Mouse (Mus musculus) hindbrain, embryonic 16.5 days (tissue): ENCODE measurements at regions not wholly inside any gene's neighbourhood (a gene's known extent, or its start where the extent isn't known, plus 50 kb on each side); places are given as distances from the start of the nearest gene placed in this dataset.
A peak's percentile ranks its signal among the peaks of the same experiment; 100 is the strongest.

Experiments used
- ATAC-seq: fragments of 200-750 bp; cut with Nextera tagmentation; 2 replicates; pipeline ENCODE4 v1.8.0; 2017; ENCODE audit warnings: moderate TSS enrichment, moderate library complexity
- H3K27ac ChIP-seq: fragments of 300-500 bp; sonication (generic); 2 replicates; pipeline ENCODE4 v1.5.1; 2014; ENCODE audit warnings: low read depth, mild to moderate bottlenecking, control low read depth, low read length, moderate library complexity
- H3K27me3 ChIP-seq: fragments of 300-500 bp; sonication (generic); replicated peaks from 2 replicates; pipeline ENCODE4 v1.6.1; 2014; ENCODE audit warnings: low read length; ENCODE audit not compliant: control insufficient read depth, insufficient read depth
- H3K36me3 ChIP-seq: fragments of 300-500 bp; sonication (generic); 2 replicates; pipeline ENCODE4 v1.6.1; 2014; ENCODE audit warnings: mild to moderate bottlenecking, low read length, moderate library complexity, mixed read lengths; ENCODE audit not compliant: control insufficient read depth, insufficient read depth
- H3K4me1 ChIP-seq: fragments of 300-500 bp; sonication (generic); 2 replicates; pipeline ENCODE4 v1.6.1; 2014; ENCODE audit warnings: low read depth, low read length; ENCODE audit not compliant: control insufficient read depth, insufficient read depth
- H3K4me2 ChIP-seq: fragments of 300-500 bp; sonication (generic); 2 replicates; pipeline ENCODE4 v1.6.1; 2014; ENCODE audit warnings: mild to moderate bottlenecking, low read length, control low read depth, moderate library complexity
- H3K4me3 ChIP-seq: fragments of 300-500 bp; sonication (generic); 2 replicates; pipeline ENCODE4 v1.5.1; 2014; ENCODE audit warnings: mild to moderate bottlenecking, low read length, control low read depth, moderate library complexity
- H3K9ac ChIP-seq: fragments of 300-500 bp; sonication (generic); 2 replicates; pipeline ENCODE4 v1.6.1; 2014; ENCODE audit warnings: low read depth, mild to moderate bottlenecking, control low read depth, low read length, moderate library complexity
- H3K9me3 ChIP-seq: fragments of 300-500 bp; sonication (generic); 2 replicates; pipeline ENCODE4 v1.6.1; 2014; ENCODE audit warnings: mild to moderate bottlenecking, low read length, moderate library complexity; ENCODE audit not compliant: control insufficient read depth
- WGBS: fragments of 180-500 bp; shearing (Covaris S2); extraction: QIAGEN DNeasy Blood & Tissue Kit; methylation state at CpG from one replicate; pipeline ENCODE4 v1.1.7; 2014; 5-methylcytosine and 5-hydroxymethylcytosine counted together

- Histone ChIP-seq H3K4me1 (no peaks in the 10 kb centered on the region), H3K9ac (no peak overlapping the region), H3K4me2 (no peak overlapping the region), H3K9me3 (no peaks in the 10 kb centered on the region), H3K36me3 (no peaks in the 10 kb centered on the region), H3K4me3 (no peak overlapping the region), H3K27ac (no peak overlapping the region), H3K27me3 (no peaks in the 10 kb centered on the region)
- no peak for ATAC-seq
- 77% methylated on average over 4 of the region's 4 CpGs for WGBS
Observed at GRCm38 (mm10) chr1:193715328-193715727, 345.2 kb upstream of the Camk1g start.

GRCm38 (mm10) chr1:193714631-193715030 lies 344.5 kb upstream of the Camk1g start:
- Histone ChIP-seq H3K27me3 (no peaks in the 10 kb centered on the region), H3K36me3 (no peaks in the 10 kb centered on the region), H3K9me3 (no peaks in the 10 kb centered on the region), H3K4me1 (no peaks in the 10 kb centered on the region), H3K4me3 (no peak overlapping the region), H3K27ac (no peak overlapping the region), H3K4me2 (no peak overlapping the region), H3K9ac (no peak overlapping the region)
- WGBS, result 81% methylated on average over 2 of the region's 2 CpGs
- ATAC-seq, result no peak

- Histone ChIP-seq H3K36me3 (no peaks in the 10 kb centered on the region), H3K4me2 (no peak overlapping the region), H3K4me1 (peaks cover 6% of the 10 kb centered on the region), H3K4me3 (no peak overlapping the region), H3K27me3 (no peaks in the 10 kb centered on the region), H3K9ac (no peak overlapping the region), H3K9me3 (no peaks in the 10 kb centered on the region), H3K27ac (no peak overlapping the region)
- no peak for ATAC-seq
- WGBS, result 42% methylated on average over 2 of the region's 2 CpGs
Observed at GRCm38 (mm10) chr1:193705205-193705604, 335.1 kb upstream of the Camk1g start.

- H3K9me3 ChIP-seq, result no peaks in the 10 kb centered on the region
- no peaks in the 10 kb centered on the region for H3K36me3 ChIP-seq
- WGBS, result 12% methylated on average over 15 of the region's 15 CpGs
- H3K27ac ChIP-seq, result 0 out of 2 replicates have a peak overlapping the region, but pooled peaks have one; percentile 1
- H3K4me3 ChIP-seq, result peak overlapping the region; percentile 28
- peak overlapping the region; percentile 45 for H3K9ac ChIP-seq
- H3K4me2 ChIP-seq, result peak overlapping the region; percentile 60
- peak; percentile 32; the same call in 1 of the 2 replicates for ATAC-seq
- no peaks in the 10 kb centered on the region for H3K27me3 ChIP-seq
- peaks cover 6% of the 10 kb centered on the region for H3K4me1 ChIP-seq
Observed at GRCm38 (mm10) chr1:193702707-193703419, 332.8 kb upstream of the Camk1g start.

- Histone ChIP-seq H3K27ac (no peak overlapping the region), H3K4me2 (no peak overlapping the region), H3K4me1 (peaks cover 6% of the 10 kb centered on the region), H3K27me3 (no peaks in the 10 kb centered on the region), H3K9me3 (no peaks in the 10 kb centered on the region), H3K9ac (no peak overlapping the region), H3K36me3 (no peaks in the 10 kb centered on the region), H3K4me3 (no peak overlapping the region)
- ATAC-seq, result no peak
- WGBS, result 80% methylated on average over 3 of the region's 3 CpGs
Observed at GRCm38 (mm10) chr1:193700217-193700616, 330.1 kb upstream of the Camk1g start.

GRCm38 (mm10) chr1:193698603-193699266 lies 328.6 kb upstream of the Camk1g start:
- WGBS, result 10% methylated on average over 7 of the region's 7 CpGs
- Histone ChIP-seq H3K4me3 (no peak overlapping the region), H3K4me2 (no peak overlapping the region), H3K9ac (no peak overlapping the region), H3K9me3 (no peaks in the 10 kb centered on the region), H3K27me3 (no peaks in the 10 kb centered on the region), H3K36me3 (no peaks in the 10 kb centered on the region), H3K4me1 (peaks cover 6% of the 10 kb centered on the region), H3K27ac (no peak overlapping the region)
- ATAC-seq, result peak; percentile 60

GRCm38 (mm10) chr1:193697857-193698256 lies 327.8 kb upstream of the Camk1g start:
- Histone ChIP-seq H3K4me3 (no peak overlapping the region), H3K27ac (no peak overlapping the region), H3K9ac (no peak overlapping the region), H3K4me1 (peaks cover 5% of the 10 kb centered on the region), H3K9me3 (no peaks in the 10 kb centered on the region), H3K36me3 (no peaks in the 10 kb centered on the region), H3K4me2 (no peak overlapping the region), H3K27me3 (no peaks in the 10 kb centered on the region)
- WGBS, result 85% methylated on average over 3 of the region's 3 CpGs
- ATAC-seq, result no peak

GRCm38 (mm10) chr1:193697001-193697400 lies 326.9 kb upstream of the Camk1g start:
- Histone ChIP-seq H3K9me3 (no peaks in the 10 kb centered on the region), H3K9ac (no peak overlapping the region; the same call in 1 of the 2 replicates), H3K4me1 (no peaks in the 10 kb centered on the region; the same call in 1 of the 2 replicates), H3K36me3 (no peaks in the 10 kb centered on the region), H3K4me3 (no peak overlapping the region), H3K4me2 (no peak overlapping the region), H3K27ac (no peak overlapping the region), H3K27me3 (no peaks in the 10 kb centered on the region)
- ATAC-seq, result no peak
- 41% methylated on average over 4 of the region's 4 CpGs for WGBS

GRCm38 (mm10) chr1:193692991-193693390 lies 322.9 kb upstream of the Camk1g start:
- Histone ChIP-seq H3K4me3 (no peak overlapping the region), H3K27me3 (no peaks in the 10 kb centered on the region), H3K36me3 (no peaks in the 10 kb centered on the region), H3K4me2 (no peak overlapping the region), H3K9me3 (no peaks in the 10 kb centered on the region), H3K9ac (no peak overlapping the region), H3K4me1 (no peaks in the 10 kb centered on the region; the same call in 1 of the 2 replicates), H3K27ac (no peak overlapping the region)
- no peak for ATAC-seq
- WGBS, result 29% methylated on average over 3 of the region's 3 CpGs
